Mouse (Mus musculus) forebrain, postnatal 0 days (tissue): ENCODE results near the gene Ppfibp1. TPM values are rescaled to one million over a fixed set of nuclear protein-coding genes. Genes with fewer than 3 reads are reported as not detected.

Experiments used
- ATAC-seq: fragments of 200-750 bp; cut with Nextera tagmentation; 2 replicates; pipeline ENCODE4 v1.8.0; 2017; ENCODE audit warnings: mild to moderate bottlenecking, moderate library complexity
- DNase-seq: peaks from one replicate; pipeline ENCODE4 v3.0.0-alpha.2; 2015
- H3K27ac ChIP-seq: fragments of 300-500 bp; sonication (generic); 2 replicates; pipeline ENCODE4 v1.5.1; 2014; ENCODE audit warnings: low read depth, mild to moderate bottlenecking, antibody characterized with exemption, low read length, moderate library complexity, mixed read lengths
- H3K27me3 ChIP-seq: fragments of 300-500 bp; sonication (generic); 2 replicates; pipeline ENCODE4 v1.6.1; 2014; ENCODE audit warnings: mild to moderate bottlenecking, low read length, mixed read lengths; ENCODE audit not compliant: insufficient read depth
- H3K36me3 ChIP-seq: fragments of 300-500 bp; sonication (generic); 2 replicates; pipeline ENCODE4 v1.6.1; 2014; ENCODE audit warnings: mild to moderate bottlenecking, moderate library complexity; ENCODE audit not compliant: insufficient read depth
- H3K4me1 ChIP-seq: fragments of 300-500 bp; sonication (generic); 2 replicates; pipeline ENCODE4 v1.6.1; 2014; ENCODE audit warnings: antibody characterized with exemption; ENCODE audit not compliant: insufficient read depth
- H3K4me2 ChIP-seq: fragments of 300-500 bp; sonication (generic); 2 replicates; pipeline ENCODE4 v1.6.1; 2014; ENCODE audit warnings: low read depth, mild to moderate bottlenecking, moderate library complexity
- H3K4me3 ChIP-seq: fragments of 300-500 bp; sonication (generic); 2 replicates; pipeline ENCODE4 v1.5.1; 2014; ENCODE audit warnings: low read depth, low read length, mixed read lengths
- H3K9ac ChIP-seq: fragments of 300-500 bp; sonication (generic); 2 replicates; pipeline ENCODE4 v1.6.1; 2014; ENCODE audit warnings: mild to moderate bottlenecking
- H3K9me3 ChIP-seq: fragments of 300-500 bp; sonication (generic); 2 replicates; pipeline ENCODE4 v1.6.1; 2016; ENCODE audit warnings: low read length
- CTCF ChIP-seq: sonication (generic); IDR thresholded peaks from 2 replicates; pipeline ENCODE4 v1.5.1; 2016; ENCODE audit warnings: antibody characterized with exemption, control low read depth, low read depth
- WGBS: fragments of 180-500 bp; shearing (Covaris S2); extraction: QIAGEN DNeasy Blood & Tissue Kit; methylation state at CpG from one replicate; pipeline ENCODE4 v1.1.7; 2014; 5-methylcytosine and 5-hydroxymethylcytosine counted together
- polyA plus RNA-seq: library from polyadenylated mRNA; unstranded; fragments of >200 nt; fragmentation: Nextera tagmentation; extraction: Ambion mirVana; gene quantifications from 2 replicates; pipeline ENCODE4 v1.2.1, GENCODE M21; 2015
- total RNA-seq: library from RNA; depleted of rRNA; stranded (reverse); fragments of >200 nt; gene quantifications from 2 replicates; pipeline ENCODE4 v1.2.3, GENCODE M21; 2014

The Ppfibp1 gene
- total and polyA plus RNA-seq, 2 experiments from 2014 or later: 23.8 to 33.0 TPM

DNA sequence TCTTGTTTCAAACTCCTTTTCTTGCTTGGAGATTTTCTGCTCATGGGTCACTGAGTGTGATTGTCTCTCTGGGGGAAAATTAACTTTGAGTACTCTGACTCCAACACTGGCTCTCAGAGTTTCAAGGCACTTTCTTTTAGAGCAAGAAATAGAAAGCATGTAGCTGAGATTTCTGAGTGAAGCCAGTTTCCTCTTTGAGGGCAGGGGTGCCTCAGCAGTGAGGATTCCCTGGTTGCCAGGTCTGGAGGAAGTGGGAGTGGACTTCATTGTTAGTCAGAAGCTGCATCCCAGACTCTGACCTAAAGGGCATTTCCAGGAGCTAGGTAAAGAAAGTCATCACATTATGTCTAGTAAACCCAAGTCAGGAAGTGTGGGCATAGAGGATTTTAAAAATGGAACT is 2.3 kb downstream of the Ppfibp1 start:
- H3K4me2 ChIP-seq: 0 out of 2 replicates have a peak overlapping the region, but pooled peaks have one; percentile 13
- H3K9ac ChIP-seq: no peak overlapping the region
- no peaks in the 10 kb centered on the region for H3K9me3 ChIP-seq
- H3K27me3 ChIP-seq: no peaks in the 10 kb centered on the region
- H3K4me3 ChIP-seq: no peak overlapping the region
- no peak for DNase-seq
- no peaks in the 10 kb centered on the region for H3K36me3 ChIP-seq
- no peak for TF ChIP-seq CTCF
- H3K27ac ChIP-seq: no peak overlapping the region
- ATAC-seq: no peak
- peaks cover 10% of the 10 kb centered on the region; the same call in 1 of the 2 replicates for H3K4me1 ChIP-seq

DNA sequence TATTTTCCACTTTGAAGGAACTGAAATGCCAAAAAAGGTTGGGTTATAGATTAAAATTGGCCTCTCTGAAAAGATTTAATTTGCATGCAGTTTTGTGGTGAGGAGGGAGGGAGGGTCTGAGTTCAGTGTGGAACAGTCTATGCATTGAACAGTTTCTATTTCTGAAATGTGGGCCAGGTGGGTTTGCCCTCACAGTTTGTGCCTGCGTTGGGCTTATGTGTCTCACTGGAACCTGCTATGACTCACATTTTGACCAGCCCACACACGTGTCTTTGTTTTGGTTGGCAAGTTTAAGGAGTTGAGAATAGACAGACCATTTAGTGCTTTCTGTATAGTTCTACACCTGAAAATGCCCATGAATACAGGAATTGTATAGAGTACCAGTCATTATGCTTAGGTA is 5.6 kb downstream of the Ppfibp1 start:
- no peak overlapping the region for H3K9ac ChIP-seq
- H3K27me3 ChIP-seq: no peaks in the 10 kb centered on the region
- no peak overlapping the region for H3K27ac ChIP-seq
- 67% methylated on average over 2 of the region's 2 CpGs for WGBS
- H3K36me3 ChIP-seq: no peaks in the 10 kb centered on the region
- no peaks in the 10 kb centered on the region for H3K9me3 ChIP-seq
- no peak overlapping the region for H3K4me2 ChIP-seq
- ATAC-seq (no peak), DNase-seq (no peak)
- no peak for TF ChIP-seq CTCF
- H3K4me3 ChIP-seq: no peak overlapping the region
- no peaks in the 10 kb centered on the region for H3K4me1 ChIP-seq

DNA sequence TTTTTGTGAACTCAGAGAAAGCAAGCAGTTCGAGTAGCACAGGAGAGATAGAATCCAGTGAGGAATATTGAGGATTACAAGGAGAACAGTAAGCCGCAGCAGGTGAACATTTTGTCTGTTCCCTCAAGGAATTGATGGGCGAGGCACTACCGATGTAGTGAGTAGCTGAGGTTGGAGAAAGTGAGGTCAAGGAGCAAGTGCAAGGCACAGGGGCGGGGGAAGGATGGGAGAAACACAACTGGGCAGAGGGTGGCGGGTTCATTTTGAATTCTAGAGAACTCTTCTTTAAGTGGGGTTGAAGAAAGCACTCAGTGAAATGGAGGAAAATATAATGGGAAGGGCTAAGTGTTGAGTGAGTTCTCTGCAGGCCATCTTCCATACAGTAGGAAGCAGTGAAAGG is 10.4 kb downstream of the Ppfibp1 start:
- 83% methylated on average over 6 of the region's 6 CpGs for WGBS
- no peak overlapping the region for H3K27ac ChIP-seq

DNA sequence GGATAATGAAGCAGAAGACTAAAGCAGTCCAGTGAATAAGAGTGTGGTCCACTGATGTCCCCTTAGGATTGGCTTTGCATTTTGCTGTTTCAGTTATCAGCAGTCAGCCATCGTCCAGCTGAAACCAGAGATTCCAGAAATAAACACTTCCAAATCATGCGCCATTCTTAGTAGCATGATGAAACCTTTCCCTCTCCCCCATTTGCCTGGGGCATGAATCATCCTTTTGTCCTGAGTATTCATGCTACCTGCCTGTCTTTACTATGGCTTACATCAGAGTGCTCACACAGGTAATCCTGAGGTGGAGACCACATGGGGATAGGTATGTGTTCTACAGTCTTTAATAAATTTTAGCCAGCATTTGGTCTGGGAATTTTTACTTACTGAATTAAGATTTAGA is 11.4 kb downstream of the Ppfibp1 start:
- DNase-seq (no peak), ATAC-seq (no peak)
- no peaks in the 10 kb centered on the region for H3K36me3 ChIP-seq
- no peak overlapping the region for H3K9ac ChIP-seq
- no peaks in the 10 kb centered on the region for H3K9me3 ChIP-seq
- H3K4me1 ChIP-seq: no peaks in the 10 kb centered on the region
- no peak overlapping the region for H3K4me2 ChIP-seq
- H3K4me3 ChIP-seq: no peak overlapping the region
- no peak overlapping the region for H3K27ac ChIP-seq
- no peak for TF ChIP-seq CTCF
- H3K27me3 ChIP-seq: no peaks in the 10 kb centered on the region
- 94% methylated on average over 2 of the region's 2 CpGs for WGBS

More for the DNA sequence above, 10.4 kb downstream of the Ppfibp1 start:
- TF ChIP-seq CTCF: no peak
- ATAC-seq (no peak), DNase-seq (no peak)
- Histone ChIP-seq H3K4me2 (no peak overlapping the region), H3K9me3 (no peaks in the 10 kb centered on the region), H3K27me3 (no peaks in the 10 kb centered on the region), H3K36me3 (no peaks in the 10 kb centered on the region), H3K4me3 (no peak overlapping the region), H3K4me1 (no peaks in the 10 kb centered on the region), H3K9ac (no peak overlapping the region)

DNA sequence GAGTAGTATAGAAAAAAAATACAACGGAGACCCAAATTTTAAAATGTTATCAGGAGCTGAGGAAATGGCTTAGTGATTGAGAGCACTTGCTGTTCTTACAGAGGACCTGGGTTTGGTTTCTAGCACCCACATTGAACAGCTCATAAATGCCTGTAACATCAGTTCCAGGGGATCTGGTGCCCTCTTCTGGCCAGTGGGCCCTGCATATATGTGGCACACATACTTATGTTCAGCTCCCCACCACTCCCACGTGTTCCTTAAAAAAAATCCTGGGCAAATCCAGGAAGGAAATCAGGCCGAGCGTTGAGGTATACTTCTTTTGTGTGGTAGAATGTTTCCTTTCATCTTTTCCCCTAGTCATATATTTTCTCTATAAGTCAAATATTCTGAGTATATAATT is 13.6 kb downstream of the Ppfibp1 start:
- Histone ChIP-seq H3K4me2 (no peak overlapping the region), H3K27ac (no peak overlapping the region), H3K4me3 (no peak overlapping the region), H3K36me3 (no peaks in the 10 kb centered on the region), H3K9ac (no peak overlapping the region), H3K4me1 (no peaks in the 10 kb centered on the region), H3K9me3 (no peaks in the 10 kb centered on the region), H3K27me3 (no peaks in the 10 kb centered on the region)
- 95% methylated on average over 4 of the region's 4 CpGs for WGBS
- ATAC-seq (no peak), DNase-seq (no peak)
- TF ChIP-seq CTCF: no peak

DNA sequence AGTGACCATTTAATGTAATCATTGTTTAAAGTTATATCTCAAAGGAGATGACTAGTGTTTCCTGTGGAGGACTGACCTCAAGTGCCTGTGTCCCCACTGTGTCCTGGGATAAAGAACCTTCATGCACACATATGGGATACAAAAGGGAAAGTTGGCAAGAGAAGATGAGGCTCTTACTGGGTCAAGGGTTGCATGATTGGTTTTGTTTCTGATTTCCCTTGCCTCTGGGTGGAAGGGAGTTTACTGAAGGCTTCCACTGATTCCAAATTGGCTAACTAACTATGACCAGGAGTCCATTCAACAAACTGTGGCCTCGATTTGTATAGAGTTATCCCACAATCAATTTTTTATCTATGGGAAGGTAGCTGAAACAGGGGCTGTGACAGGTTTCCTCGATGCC is 15.3 kb downstream of the Ppfibp1 start:
- H3K27me3 ChIP-seq: no peaks in the 10 kb centered on the region
- no peaks in the 10 kb centered on the region for H3K9me3 ChIP-seq
- no peak overlapping the region for H3K4me2 ChIP-seq
- no peak for TF ChIP-seq CTCF
- no peak overlapping the region for H3K4me3 ChIP-seq
- ATAC-seq (no peak), DNase-seq (no peak)
- WGBS: 85% methylated on average over 2 of the region's 2 CpGs
- H3K36me3 ChIP-seq: no peaks in the 10 kb centered on the region
- H3K9ac ChIP-seq: no peak overlapping the region
- H3K4me1 ChIP-seq: no peaks in the 10 kb centered on the region
- H3K27ac ChIP-seq: no peak overlapping the region

DNA sequence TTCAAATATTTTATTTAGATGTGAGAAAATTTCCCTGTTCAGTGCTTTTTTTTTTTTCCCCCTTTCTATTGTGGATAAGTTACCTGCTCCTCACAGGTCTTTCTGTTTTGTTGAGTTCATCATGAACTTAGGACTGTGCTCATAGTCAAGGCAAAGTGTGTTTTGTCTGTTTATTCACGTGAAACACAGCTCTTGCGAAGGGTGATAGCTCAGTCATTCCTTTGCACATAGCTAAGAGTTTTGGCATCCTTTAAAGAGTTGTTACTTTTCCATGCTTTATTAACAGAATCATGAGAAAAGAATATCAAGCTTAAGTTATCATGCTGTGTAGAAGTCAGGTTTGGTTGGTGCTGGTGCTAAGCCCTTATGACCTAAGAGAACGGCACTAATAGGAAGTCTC is 16.4 kb downstream of the Ppfibp1 start:
- H3K27ac ChIP-seq: no peak overlapping the region
- no peaks in the 10 kb centered on the region for H3K9me3 ChIP-seq
- no peak overlapping the region for H3K4me2 ChIP-seq
- no peak for TF ChIP-seq CTCF
- ATAC-seq: no peak
- 80% methylated on average over 3 of the region's 3 CpGs for WGBS
- no peaks in the 10 kb centered on the region for H3K27me3 ChIP-seq
- H3K4me1 ChIP-seq: no peaks in the 10 kb centered on the region
- DNase-seq: no peak
- H3K4me3 ChIP-seq: no peak overlapping the region
- no peaks in the 10 kb centered on the region for H3K36me3 ChIP-seq
- no peak overlapping the region for H3K9ac ChIP-seq
